In the genomic region with DNA sequence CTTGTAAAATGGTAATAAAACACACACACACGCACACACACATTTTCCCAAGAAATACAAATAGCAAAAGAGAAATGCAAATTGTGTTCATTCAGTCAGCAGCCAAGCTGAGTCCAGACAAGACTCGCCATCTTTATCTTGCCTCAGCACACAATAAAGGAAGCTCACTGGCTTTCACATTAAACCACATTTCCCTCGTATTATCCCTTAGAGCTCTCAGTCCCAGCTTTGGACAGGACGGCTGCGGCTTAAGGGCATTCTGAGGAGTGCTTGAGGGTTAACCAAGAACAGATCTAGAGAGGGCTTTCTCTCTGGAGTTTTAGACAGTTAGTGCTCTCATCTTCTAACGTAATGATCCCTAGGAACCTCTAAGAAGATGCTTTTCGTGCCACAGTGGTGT, we compare ENCODE assay signal across 15 mouse cellular contexts.
"Had no signal": no experiment of that assay in that cellular context is flagged by ENCODE, and none has a peak within 500 bp of the region (broad histone marks: within the 10 kb centered on the region; RNA-seq: fewer than 3 reads in every experiment).

No protein-coding gene starts in this region.

- H3K36me3 ChIP-seq: midbrain, embryonic 13.5 days; midbrain, embryonic 15.5 days; neural tube, embryonic 12.5 days had no signal

- DNase-seq: lung, adult 18-20 months; lung, embryonic 14.5 days; lung, postnatal 10 days; lung, postnatal 4 days; right cerebral cortex, postnatal 14 days; right cerebral cortex, postnatal 4 days; spleen, adult 18-20 months; thymus, adult 18-20 months; thymus, postnatal 14 days; thymus, postnatal 36 days had no signal

- H3K27me3 ChIP-seq: megakaryocyte, embryonic 14.5 days; midbrain, embryonic 13.5 days; midbrain, embryonic 15.5 days; neural tube, embryonic 12.5 days had no signal

- H3K9ac ChIP-seq: lung, embryonic 14.5 days; midbrain, embryonic 13.5 days; midbrain, embryonic 15.5 days; neural tube, embryonic 12.5 days had no signal

- H3K9me3 ChIP-seq: megakaryocyte, embryonic 14.5 days; midbrain, embryonic 13.5 days; midbrain, embryonic 15.5 days; neural tube, embryonic 12.5 days had no signal

- ATAC-seq: midbrain, embryonic 13.5 days; midbrain, embryonic 15.5 days had no signal

- H3K4me1 ChIP-seq: midbrain, embryonic 13.5 days; midbrain, embryonic 15.5 days; neural tube, embryonic 12.5 days had no signal

- H3K4me3 ChIP-seq: megakaryocyte, embryonic 14.5 days; midbrain, embryonic 13.5 days; midbrain, embryonic 15.5 days; neural tube, embryonic 12.5 days had no signal

- H3K4me2 ChIP-seq: lung, embryonic 14.5 days; midbrain, embryonic 11.5 days; midbrain, embryonic 13.5 days; midbrain, embryonic 15.5 days; neural tube, embryonic 12.5 days had no signal

- H3K27ac ChIP-seq: midbrain, embryonic 13.5 days; midbrain, embryonic 15.5 days; neural tube, embryonic 12.5 days had no signal
